Mouse (Mus musculus) induced T-regulatory cell, adult 2 months (primary cell): ENCODE results near the gene Nkx2-9.

Source experiments
- DNase-seq: peaks from one replicate; pipeline ENCODE4 v3.0.0-alpha.2; 2012; ENCODE audit warnings: low read depth

The Nkx2-9 gene

GRCm38 (mm10) chr12:56612761-56613437, at the start of gene Nkx2-9:
Nkx2-9 (minus strand) TSS chr12:56613284.
- DNase-seq, result no peak

GRCm38 (mm10) chr12:56637181-56637566, 24.1 kb upstream of the Nkx2-9 start:
- peak; percentile 10 for DNase-seq

- peak; percentile 18 for DNase-seq
These were observed 23.6 kb upstream of the Nkx2-9 start for GRCm38 (mm10) chr12:56636534-56637180.

- no peak for DNase-seq
These were observed 3.0 kb upstream of the Nkx2-9 start for GRCm38 (mm10) chr12:56616088-56616487.

- no peak for DNase-seq
These were observed 2.3 kb upstream of the Nkx2-9 start for GRCm38 (mm10) chr12:56615391-56615790.

- no peak for DNase-seq
These were observed 1.4 kb upstream of the Nkx2-9 start for GRCm38 (mm10) chr12:56614513-56614912.

- DNase-seq, result no peak
These were observed 929 bp upstream of the Nkx2-9 start for GRCm38 (mm10) chr12:56613916-56614510.

GRCm38 (mm10) chr12:56613438-56613830, 350 bp upstream of the Nkx2-9 start:
- DNase-seq, result no peak

GRCm38 (mm10) chr12:56612349-56612735, 742 bp downstream of the Nkx2-9 start:
- no peak for DNase-seq

- DNase-seq, result no peak
These were observed 1.4 kb downstream of the Nkx2-9 start for GRCm38 (mm10) chr12:56611504-56612348.

GRCm38 (mm10) chr12:56610851-56611250, 2.2 kb downstream of the Nkx2-9 start:
- DNase-seq, result no peak

- DNase-seq, result peak; percentile 6
These were observed 21.4 kb downstream of the Nkx2-9 start for GRCm38 (mm10) chr12:56591722-56592121.

GRCm38 (mm10) chr12:56587830-56588229, 25.3 kb downstream of the Nkx2-9 start:
- peak; percentile 12 for DNase-seq
